Mouse (Mus musculus): ENCODE measurements around the gene Zc3h10.

DNA sequence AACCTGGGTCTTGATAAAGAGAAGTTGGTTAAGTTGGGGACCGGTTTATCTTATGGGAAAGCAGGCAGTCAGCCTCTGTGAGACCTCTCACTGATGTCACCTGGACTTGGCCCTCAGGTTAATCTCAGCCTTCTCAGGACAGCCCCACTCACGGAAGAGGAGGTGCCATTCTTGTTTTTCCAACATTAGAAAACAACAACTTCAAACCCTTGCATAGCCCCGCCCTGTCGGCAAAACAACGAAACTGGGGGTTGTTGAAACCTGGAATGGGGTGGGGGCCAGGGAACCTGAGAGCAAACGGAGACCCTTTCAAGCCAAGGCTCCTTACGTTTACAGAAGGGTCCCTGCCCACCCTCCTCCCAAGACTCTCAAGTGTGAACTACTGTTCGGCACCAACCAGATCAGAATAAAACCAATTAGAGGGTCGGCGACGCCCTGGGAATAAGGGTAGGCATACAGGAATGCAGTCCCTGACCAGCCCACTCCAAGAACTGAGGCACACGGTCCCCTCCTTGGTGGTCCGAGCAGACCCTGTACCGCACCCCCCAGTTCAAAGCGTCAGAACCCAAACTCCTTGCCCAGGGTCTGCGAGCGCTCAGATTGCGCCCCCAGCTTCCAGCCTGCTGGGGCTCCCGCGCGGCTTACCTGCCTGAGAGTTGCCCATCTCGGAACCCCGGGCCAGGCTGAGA, 41.3 kb upstream of the Zc3h10 start:
- TF ChIP-seq POLR2A (IDR thresholded peaks at IDR 0.05; ENCODE audit: extremely low read depth, insufficient read depth, low read length) (no peak), CTCF (IDR thresholded peaks at IDR 0.05; ENCODE audit: extremely low read depth, insufficient read depth, low read length) (no peak)

Measured in cortical plate, adult 2 months (tissue).